Mouse (Mus musculus): ENCODE measurements at regions not wholly inside any gene's neighbourhood (a gene's known extent, or its start where the extent isn't known, plus 50 kb on each side); places are given as distances from the start of the nearest gene placed in this dataset.
"Not testable (repeated sequence)": the region's sequence is repeated elsewhere in the genome, so short reads cannot be mapped to it uniquely, and the experiment has no call there.

DNA sequence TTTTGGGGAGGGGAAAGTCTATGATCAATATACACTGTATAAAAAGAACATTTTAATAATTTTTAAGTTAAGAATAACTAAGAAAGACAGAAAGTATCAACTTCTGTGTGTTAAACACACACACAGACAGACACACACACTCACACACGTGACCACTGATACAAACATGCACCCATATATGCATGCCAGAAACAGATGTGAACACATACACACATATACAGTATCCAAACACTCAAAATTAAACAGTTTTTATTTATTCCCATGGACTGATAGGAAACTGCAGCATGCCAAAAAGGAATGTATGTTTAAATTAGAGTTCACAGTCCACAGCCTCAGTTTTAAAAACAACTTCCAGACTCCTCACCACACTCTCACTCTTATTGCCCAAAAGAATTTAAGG is 203.4 kb upstream of the Tbl1x start:
- DNase-seq (ENCODE audit: low spot score in 2 of 2) = no peak

DNA sequence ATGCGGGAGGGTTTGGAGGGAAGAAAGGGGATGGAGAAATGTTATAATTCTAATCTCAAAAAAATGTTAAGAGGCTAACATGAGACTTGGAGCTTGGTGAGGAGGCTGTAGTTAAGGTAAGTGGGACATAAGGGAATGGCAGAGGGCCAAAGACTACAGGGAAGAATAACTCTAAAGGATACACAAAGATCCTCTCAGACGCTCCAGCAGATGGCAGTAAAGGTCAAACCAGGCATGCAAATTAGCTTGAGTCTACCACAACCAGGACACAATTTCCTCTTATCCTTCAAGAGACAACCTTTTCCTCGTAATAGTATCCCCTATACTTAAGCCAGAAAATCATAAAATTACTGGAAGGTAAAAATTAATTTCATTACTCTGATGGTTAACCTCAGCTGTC is 196.4 kb upstream of the Tbl1x start:
- peak; percentile 11 to 25 for DNase-seq (ENCODE audit: low spot score in 2 of 2)

DNA sequence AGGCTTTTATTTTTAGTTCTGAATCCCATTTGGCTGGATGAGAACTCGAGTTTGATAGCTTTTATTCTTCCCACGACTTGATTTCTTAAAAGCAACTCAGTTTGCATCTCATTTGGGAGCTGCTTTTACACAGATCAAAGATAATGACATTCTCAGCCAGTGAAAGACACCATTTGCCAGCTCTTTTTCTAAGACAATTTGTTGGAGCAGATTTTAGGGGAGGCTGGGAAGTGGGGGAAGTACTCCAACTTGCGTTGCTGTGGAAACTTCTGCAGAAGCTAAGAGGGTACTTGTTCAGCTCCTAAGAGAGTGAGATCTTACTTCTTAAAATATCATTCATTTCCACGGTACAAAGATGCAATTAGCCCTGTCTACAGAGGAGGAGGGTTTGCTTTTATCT is 187.2 kb upstream of the Tbl1x start:
- peak in 1 of 2 experiments; percentile 14 for DNase-seq (ENCODE audit: low spot score in 2 of 2)

DNA sequence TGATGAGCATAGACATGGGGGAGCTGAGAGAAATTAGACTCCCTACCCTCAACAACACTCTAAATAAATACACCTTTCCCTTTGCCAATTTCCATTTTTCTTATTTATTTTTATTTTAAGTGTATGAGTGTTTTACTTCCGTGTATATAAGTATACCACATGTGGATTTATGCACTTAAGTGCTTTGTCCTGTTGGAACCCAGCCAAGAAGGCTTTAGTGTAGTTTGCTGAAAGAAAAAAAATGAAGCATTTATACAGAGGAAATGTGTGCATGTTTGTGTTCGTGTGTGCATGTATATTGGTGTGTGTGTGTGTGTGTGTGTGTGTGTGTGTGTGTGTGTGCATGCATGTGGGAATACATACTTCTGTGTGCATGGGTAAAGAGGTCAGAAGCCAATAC is 157.6 kb upstream of the Tbl1x start:
- no peak for DNase-seq (ENCODE audit: low spot score in 2 of 2)

DNA sequence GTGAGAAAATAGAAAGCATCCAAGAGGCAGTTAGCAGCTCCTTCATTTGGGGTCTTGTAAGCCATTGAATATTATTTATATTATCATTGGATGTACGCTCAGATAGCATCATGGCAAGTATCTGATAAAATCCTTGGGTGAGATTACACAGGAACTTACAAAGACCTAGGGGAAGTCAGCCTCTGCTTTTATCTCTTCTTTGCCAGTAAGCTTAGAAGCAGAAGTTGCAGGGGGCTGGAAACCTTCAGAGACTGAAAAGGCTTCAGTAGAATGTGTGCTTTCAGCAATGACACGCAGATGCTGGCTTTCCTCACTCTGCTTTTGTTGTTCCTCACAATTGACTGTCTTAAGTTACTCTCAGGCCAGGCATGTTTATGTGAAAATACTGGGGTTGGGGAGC is 150.3 kb upstream of the Tbl1x start:
- no peak for DNase-seq (ENCODE audit: low spot score in 2 of 2)

DNA sequence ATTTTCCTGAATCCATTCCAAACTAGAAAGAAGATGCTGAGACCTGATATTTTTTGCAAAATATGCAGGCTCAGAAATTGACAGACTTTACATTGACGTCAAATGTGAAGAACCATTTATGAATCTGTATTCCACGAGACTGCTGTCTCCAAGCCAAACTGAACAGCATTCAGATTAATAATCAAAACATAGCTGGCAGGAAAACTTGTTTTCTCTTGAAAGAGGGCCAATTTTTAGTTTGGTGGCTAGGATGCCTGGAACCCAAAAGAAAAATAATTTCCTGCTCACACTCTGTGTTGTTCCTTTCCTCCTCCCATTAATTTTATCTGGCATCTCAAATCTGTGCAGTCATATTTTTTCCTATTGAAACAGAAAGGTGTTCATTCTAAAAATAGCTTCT is 149.7 kb upstream of the Tbl1x start:
- DNase-seq (ENCODE audit: low spot score in 2 of 2) = no peak

DNA sequence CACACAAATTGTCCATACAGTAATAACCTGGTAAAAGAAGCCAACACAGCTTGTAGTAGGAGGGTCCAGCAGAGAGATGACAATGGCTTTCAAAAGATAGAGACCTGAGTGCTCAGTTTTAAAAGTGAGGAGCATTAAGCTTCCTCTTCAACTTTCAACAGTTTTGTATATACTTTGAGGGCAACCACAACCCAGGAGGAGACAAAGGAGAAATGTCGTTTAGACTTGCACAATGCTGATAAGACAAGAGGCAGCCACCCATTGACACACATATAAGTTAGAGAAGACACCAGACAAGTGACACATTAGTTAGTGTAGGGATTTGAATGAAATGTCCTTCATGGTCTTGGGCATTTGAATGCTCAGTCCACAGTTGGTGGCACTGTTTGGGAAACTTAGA is 147.2 kb upstream of the Tbl1x start:
- DNase-seq (ENCODE audit: low spot score in 2 of 2) = no peak

DNA sequence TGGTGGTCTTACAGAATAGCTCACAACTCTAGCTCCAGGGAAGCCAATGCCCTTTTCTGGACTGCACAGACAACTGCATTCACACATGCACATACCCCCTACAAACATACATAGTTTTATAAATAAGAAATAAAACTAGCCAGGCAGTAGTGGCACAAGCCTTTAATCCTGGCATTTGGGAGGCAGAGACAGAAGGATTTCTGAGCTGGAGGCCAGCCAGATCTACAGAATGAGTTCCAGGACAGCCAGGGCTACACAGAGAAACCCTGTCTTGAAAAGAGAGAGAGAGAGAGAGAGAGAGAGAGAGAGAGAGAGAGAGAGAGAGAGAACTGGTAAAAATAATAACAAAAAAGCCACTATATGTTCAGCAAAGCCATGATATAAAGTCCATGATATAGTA is 143.5 kb upstream of the Tbl1x start:
- no peak for DNase-seq (ENCODE audit: low spot score in 2 of 2)

DNA sequence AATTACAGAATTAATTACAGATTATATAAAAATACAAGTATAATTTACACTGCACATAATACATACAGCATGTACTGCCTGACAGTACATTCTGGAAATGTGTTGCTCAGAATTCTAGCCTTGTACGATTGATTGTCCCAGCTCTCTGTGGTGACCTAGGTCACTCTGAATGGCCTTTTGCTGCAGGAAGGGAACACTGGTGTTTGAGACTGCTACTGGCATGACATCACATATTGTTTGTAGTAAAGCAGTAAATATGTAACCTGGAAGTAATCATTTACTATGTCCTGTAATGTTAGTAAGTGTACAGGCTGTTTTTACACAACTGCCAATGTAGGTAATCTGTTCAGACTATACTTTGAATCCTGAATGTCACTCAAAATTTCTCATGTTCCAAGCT is 123.5 kb upstream of the Tbl1x start:
- DNase-seq (ENCODE audit: low spot score in 2 of 2) = no peak

DNA sequence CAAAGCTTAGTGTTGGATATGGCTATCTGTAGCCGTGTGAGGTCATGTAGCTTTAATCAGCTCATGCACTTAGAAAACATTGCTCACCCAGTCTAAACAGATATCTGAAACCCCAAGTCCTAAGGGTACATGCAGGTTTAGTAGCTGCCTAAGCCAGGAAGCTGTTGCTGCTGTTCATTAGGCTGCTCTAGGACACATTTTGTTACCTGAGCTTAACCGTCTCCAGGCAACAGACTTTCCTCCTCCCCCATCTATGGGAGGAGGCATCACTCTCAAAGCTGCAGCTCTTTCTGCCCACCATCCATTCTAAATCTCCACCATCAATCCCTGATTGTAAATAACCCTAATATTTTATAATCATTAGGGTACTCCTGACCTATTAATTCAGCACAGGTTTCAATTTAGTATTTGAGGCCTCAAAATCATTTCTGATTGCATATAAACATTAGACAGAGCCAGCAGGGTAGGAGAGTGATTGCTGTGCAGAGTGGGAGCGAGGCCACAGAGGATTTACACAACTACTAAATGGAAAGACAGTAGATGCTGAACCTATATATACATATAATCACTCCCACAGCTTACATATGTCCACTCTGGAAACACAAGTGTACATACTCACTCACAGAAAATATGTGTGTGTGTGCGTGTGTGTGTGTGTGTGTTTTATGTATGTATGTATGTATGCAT is 118.9 kb upstream of the Tbl1x start:
- DNase-seq (ENCODE audit: low spot score in 2 of 2) = no peak

DNA sequence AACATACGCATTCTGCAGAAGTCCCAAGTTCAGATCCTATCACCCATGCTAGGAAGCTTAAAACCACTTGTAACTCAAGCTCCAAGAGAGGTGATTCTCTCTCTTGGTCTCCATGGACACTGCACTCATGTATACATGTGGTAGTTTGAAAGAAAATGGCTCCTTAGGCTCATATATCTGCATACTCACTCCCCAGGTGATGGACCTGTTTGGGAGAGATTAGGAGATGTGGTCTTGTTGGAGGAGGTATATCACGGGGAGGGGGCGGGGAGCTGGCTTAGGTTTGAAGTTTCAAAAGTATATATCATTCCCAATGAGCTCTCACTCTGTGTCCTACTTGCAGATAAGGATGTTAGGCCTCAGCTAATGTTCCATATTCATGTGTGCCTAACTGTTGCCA is 103.9 kb upstream of the Tbl1x start:
- no peak for DNase-seq (ENCODE audit: low spot score in 2 of 2)

DNA sequence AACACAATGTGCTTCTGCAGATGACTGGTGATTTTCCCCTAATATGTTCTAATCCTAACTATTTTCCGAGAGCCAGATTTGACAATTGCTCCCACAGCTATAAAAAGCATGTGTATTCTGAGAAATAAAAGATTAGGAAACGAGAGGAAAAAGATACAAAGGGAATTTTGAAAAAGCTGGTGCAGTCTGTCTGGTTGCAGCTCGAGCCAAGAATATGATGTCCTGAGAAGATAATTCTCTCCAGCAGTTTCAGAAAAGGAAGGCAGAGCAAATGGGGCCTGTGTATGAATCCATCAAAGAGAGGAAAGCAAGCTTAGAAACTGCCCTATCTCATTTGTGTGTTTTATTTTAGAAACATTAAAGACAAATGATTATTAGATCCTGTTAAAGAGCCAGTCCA is 102.9 kb upstream of the Tbl1x start:
- no peak for DNase-seq (ENCODE audit: low spot score in 2 of 2)

DNA sequence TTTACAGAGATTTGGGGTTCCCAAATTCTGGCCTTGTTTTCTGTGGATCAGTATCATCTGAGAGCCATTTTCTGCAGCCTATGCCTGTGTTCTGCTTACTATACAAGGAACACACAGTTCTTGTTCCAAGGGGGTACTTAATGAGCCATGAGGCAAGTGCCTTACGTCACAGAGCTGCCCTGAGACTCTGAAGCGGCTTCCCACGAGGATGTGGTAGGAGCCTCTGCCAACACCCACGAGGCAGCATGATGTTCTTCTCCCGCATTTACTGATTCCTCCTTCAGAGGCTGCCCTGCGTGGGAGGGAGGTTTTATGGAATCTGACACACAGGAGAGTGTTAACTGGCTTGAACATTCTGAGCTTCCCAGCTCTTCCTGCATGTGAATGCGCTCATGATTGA is 101.4 kb upstream of the Tbl1x start:
- peak; percentile 7 to 39 for DNase-seq (ENCODE audit: low spot score in 2 of 2)

DNA sequence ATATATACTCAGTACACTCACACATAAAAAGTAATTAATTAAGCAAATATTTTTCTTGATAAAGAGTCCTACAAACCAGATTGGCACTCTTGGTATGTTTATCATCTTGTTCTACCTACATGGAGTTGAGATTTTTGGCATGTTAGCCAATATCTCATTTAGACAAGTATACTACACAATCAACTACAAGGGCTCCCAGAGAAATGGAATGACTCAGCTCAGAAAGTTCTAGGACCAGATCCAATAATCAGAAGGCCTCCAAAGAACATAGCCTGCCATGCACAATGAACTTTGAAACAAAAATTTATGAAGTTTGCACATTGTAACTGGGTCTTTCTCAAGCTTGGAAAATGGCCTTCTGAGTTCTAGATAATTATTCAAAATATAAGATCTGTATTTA is 100.0 kb upstream of the Tbl1x start:
- no peak for DNase-seq (ENCODE audit: low spot score in 2 of 2)

DNA sequence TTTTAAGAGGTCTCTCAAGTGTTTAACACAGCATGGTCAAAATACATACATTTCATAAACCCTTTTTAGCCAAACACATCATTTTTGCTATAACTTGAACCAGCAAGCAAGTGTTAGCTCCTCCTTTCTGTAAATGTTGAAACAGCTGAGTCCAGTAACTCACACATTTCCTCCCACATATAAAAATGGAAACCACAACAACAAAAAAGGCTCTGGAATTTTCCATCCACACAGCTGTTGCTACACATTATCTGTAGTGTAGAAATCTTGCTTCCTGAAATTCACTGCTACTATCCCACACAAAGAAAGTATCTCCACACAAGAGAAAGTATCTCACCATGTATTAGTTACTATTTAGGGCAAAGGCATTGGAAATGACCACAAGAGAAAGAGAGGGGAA is 96.7 kb upstream of the Tbl1x start:
- no peak for DNase-seq (ENCODE audit: low spot score in 2 of 2)

DNA sequence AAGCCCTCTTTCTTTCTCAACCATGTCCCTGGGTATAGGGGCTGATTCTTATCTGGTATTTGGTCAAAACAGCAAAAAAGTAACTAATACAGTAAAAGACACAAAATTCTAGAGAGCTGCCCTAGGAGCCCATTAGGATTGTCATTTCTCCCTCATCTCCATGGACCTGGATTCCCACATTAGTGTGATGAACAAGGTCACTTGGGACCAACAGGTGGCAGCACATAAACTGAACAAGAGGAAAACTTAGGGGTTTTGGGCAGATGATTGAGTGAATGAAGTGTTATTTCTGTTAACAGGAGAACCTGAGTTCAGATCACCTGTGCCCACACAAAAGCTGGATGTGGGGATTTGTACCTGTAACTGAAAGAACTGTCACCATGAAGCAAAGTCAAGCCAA is 93.0 kb upstream of the Tbl1x start:
- DNase-seq (ENCODE audit: low spot score in 2 of 2) = no peak

DNA sequence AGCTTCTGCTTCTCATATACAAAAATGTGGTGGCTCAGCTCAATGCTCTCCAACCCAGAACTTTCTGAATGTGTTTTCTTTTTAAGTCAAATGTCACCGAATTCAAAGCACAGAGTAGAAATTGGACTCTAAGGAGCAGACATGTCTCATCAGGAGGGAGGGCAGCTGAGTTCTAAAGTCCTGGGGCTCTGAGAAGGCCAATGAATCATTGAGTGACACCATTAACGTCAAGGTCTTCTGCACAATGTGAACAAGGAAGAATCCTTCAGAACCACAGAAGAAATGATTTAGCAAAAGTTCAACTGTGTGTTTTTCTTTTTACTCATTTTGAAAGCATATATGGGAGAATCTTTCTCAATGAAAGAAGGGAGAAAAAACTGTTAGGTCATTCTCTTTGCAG is 88.6 kb upstream of the Tbl1x start:
- DNase-seq (ENCODE audit: low spot score in 2 of 2) = no peak

DNA sequence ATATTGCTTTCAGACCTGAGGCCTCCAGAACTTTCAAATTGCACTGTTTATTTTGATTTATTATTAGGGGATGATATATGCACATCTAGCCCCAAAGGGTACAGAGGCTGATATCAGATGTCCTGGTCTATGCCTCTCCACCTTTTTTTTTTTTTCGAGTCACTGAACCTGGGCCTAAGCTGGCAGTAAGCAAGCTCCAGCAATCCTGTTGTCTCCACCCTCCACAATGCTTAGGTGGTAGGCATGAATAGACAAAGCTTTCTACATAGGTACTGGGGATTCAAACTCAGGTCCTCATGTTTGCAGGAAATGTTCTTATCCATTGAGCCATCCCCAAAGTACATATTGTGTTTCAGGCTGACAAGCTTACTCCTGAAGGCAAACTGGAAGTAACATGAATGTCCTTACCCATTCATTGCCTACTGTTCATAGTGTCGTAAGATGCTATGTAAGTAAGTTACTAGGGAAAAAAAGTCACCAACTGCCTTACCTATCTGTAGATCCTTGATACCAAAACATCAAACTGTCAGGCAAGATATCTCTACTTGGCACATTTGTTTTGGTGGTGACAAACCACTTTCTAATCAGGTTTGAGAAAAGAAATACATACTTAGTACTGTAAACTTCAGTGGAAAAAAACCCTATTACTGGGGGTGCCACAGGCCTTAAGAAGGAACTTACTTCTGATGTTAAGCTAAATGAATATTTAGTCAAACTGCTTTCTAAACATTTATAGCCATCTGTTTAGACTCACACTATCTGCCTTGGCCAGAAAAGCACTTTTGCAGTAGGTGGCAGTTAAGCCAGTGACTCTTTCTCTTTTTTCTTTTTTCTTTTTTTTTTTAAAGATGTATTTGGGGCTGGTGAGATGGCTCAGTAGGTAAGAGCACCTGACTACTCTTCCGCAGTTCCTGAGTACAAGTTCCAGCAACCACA is 85.8 kb upstream of the Tbl1x start:
- DNase-seq (ENCODE audit: low spot score in 2 of 2) = no peak

DNA sequence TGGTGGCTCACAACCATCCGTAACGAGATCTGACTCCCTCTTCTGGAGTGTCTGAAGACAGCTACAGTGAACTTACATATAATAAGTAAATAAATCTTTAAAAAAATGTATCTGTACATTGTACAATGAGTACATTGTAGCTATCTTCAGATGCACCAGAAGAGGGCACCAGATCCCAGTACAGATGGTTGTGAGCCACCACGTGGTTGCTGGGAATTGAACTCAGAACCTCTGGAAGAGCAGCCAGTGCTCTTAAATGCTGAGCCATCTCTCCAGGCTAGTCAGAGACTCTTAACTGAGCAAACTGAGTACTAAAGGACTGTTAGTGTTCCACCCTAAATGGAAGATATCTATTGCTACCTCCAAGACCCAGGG is 85.1 kb upstream of the Tbl1x start:
- not testable (repeated sequence) for DNase-seq (ENCODE audit: low spot score in 2 of 2)

DNA sequence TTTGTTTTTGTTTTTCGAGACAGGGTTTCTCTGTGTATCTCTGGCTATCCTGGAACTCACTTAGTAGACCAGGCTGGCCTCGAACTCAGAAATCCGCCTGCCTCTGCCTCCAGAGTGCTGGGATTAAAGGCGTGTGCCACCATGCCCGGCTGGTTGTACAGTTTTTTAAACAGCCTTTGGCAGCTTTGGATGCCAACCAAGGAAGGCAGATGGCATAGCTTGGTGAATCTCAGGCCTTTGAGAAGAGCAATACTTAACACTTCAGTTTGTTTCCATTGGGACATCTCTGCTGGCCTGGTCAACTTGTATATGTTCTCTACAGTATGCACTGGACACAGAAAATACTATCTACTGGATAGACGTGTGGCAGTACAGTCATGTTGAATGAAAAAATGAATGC is 84.0 kb upstream of the Tbl1x start:
- DNase-seq (ENCODE audit: low spot score in 2 of 2) = not testable (repeated sequence)

DNA sequence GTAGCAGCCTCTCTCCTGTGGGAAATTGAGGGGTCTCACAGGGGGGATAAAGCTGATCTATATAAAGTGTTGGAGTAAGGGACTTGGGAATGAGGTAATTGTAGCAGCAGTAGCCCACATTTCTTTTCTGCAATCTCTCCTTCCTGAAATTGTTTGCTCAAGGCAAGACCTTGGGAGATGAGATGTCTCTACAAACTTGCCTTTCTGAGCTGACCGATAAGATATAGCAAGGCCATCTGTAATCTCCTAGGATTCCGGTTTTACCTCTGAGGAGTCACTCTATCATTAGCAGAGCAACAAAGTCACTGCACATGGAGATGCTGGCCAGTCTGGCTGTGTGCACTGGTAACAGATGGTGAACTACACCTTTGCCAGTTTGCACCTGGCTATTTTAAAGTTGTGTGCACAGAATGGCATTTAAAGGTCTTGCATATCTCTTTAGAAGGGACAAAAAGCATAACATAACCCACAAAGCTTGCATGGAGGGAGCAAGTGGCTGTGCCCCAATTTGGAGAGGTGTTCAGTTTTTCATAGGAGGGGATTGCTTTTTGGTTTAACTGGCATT is 78.7 kb upstream of the Tbl1x start:
- no peak for DNase-seq (ENCODE audit: low spot score in 2 of 2)
